Mouse (Mus musculus): ENCODE data around the gene Spata18. TPM values are rescaled to one million over a fixed set of nuclear protein-coding genes. Genes with fewer than 3 reads are reported as not detected.

Spata18 gene
- polyA plus RNA-seq, 1 experiment from 2014 or later, result 0.14 TPM

DNA sequence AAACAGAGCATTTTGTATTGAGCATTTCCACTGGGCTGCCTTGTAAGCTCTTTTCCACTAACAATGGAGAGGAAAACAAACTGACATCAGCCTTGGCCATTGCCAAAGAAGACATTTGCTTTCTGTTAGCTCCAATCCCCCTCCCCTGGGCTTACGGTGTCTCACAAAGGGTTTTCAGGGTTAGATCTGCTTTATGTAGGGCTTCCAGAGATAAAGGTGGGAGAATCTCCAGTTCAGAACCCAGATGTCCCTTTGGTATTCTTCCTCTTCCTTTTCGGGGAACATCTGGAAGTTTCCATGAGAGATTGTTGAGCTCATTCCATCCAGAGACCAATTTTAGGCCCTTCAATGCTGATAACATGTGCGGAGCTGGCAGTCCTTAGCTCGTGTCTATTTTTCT is 74.8 kb downstream of the Spata18 start:
- Histone ChIP-seq H3K4me2 (no peak overlapping the region), H3K36me3 (no peaks in the 10 kb centered on the region), H3K9ac (replicated peaks) (no peak overlapping the region), H3K4me1 (no peaks in the 10 kb centered on the region), H3K27me3 (replicated peaks) (no peaks in the 10 kb centered on the region), H3K4me3 (replicated peaks) (no peak overlapping the region), H3K9me3 (replicated peaks) (no peaks in the 10 kb centered on the region), H3K27ac (replicated peaks) (no peak overlapping the region)
- WGBS, result 93% methylated on average over 4 of the region's 4 CpGs
- no peak for ATAC-seq (ENCODE audit: low FRiP score)

GRCm38 (mm10) chr5:73728651-73729050 is 77.5 kb downstream of the Spata18 start:
- Histone ChIP-seq H3K27me3 (replicated peaks) (no peaks in the 10 kb centered on the region), H3K4me2 (no peak overlapping the region), H3K4me3 (replicated peaks) (no peak overlapping the region), H3K4me1 (no peaks in the 10 kb centered on the region), H3K9ac (replicated peaks) (no peak overlapping the region), H3K27ac (replicated peaks) (no peak overlapping the region), H3K9me3 (replicated peaks) (no peaks in the 10 kb centered on the region), H3K36me3 (no peaks in the 10 kb centered on the region)
- WGBS, result 74% methylated on average over 7 of the region's 7 CpGs
- no peak for ATAC-seq (ENCODE audit: low FRiP score)

Other genes starting within 250 kb of the Spata18 start
- gene Cwh43, start 245.3 kb upstream of the Spata18 start, polyA plus RNA-seq (2015; fragmentation: Nextera tagmentation; extraction: Ambion mirVana), result 0.45 and 0.56 TPM in 2 replicates
- 43.6 and 50.1 TPM in 2 replicates for gene Dcun1d4, start 170.4 kb upstream of the Spata18 start, polyA plus RNA-seq (2015; fragmentation: Nextera tagmentation; extraction: Ambion mirVana)
- gene Lrrc66, start 18.9 kb upstream of the Spata18 start, polyA plus RNA-seq (2015; fragmentation: Nextera tagmentation; extraction: Ambion mirVana), result 0.04 and 0.61 TPM in 2 replicates
- gene Sgcb, start 3.6 kb upstream of the Spata18 start, polyA plus RNA-seq (2015; fragmentation: Nextera tagmentation; extraction: Ambion mirVana), result 51.5 and 55.5 TPM in 2 replicates